Mouse (Mus musculus) heart, embryonic 11.5 days (tissue): ENCODE measurements around the gene Eif4b. TPM values are rescaled to one million over a fixed set of nuclear protein-coding genes. Genes with fewer than 3 reads are reported as not detected.

ENCODE experiments used
- ATAC-seq: fragments of 200-750 bp; cut with Nextera tagmentation; replicated peaks from 2 replicates; pipeline ENCODE4 v1.8.0; 2017; ENCODE audit warnings: moderate library complexity; ENCODE audit not compliant: insufficient number of reproducible peaks, low FRiP score, low TSS enrichment
- H3K27ac ChIP-seq: fragments of 300-500 bp; sonication (generic); 2 replicates; pipeline ENCODE4 v1.5.1; 2014; ENCODE audit warnings: mild to moderate bottlenecking, low read depth, low read length
- H3K27me3 ChIP-seq: fragments of 300-500 bp; sonication (generic); 2 replicates; pipeline ENCODE4 v1.6.1; 2014; ENCODE audit warnings: mild to moderate bottlenecking, low read length, mixed read lengths; ENCODE audit not compliant: control insufficient read depth, insufficient read depth
- H3K36me3 ChIP-seq: fragments of 300-500 bp; sonication (generic); 2 replicates; pipeline ENCODE4 v1.6.1; 2014; ENCODE audit warnings: mild to moderate bottlenecking, low read length, moderate library complexity, mixed read lengths; ENCODE audit not compliant: control insufficient read depth, insufficient read depth
- H3K4me1 ChIP-seq: fragments of 300-500 bp; sonication (generic); 2 replicates; pipeline ENCODE4 v1.6.1; 2014; ENCODE audit warnings: low read length; ENCODE audit not compliant: control insufficient read depth, insufficient read depth
- H3K4me2 ChIP-seq: fragments of 300-500 bp; sonication (generic); 2 replicates; pipeline ENCODE4 v1.6.1; 2014; ENCODE audit warnings: mild to moderate bottlenecking, moderate library complexity
- H3K4me3 ChIP-seq: fragments of 300-500 bp; sonication (generic); 2 replicates; pipeline ENCODE4 v1.5.1; 2014; ENCODE audit warnings: low read depth, low read length
- H3K9ac ChIP-seq: fragments of 300-500 bp; sonication (generic); 2 replicates; pipeline ENCODE4 v1.6.1; 2014; ENCODE audit warnings: mild to moderate bottlenecking, low read depth, low read length, moderate library complexity
- H3K9me3 ChIP-seq: fragments of 300-500 bp; sonication (generic); replicated peaks from 2 replicates; pipeline ENCODE4 v1.6.1; 2016; ENCODE audit warnings: low read length; ENCODE audit not compliant: control insufficient read depth
- WGBS: fragments of 180-500 bp; shearing (Covaris S2); extraction: QIAGEN DNeasy Blood & Tissue Kit; methylation state at CpG from one replicate; pipeline ENCODE4 v1.1.7; 2014; ENCODE audit not compliant: insufficient replicate concordance; 5-methylcytosine and 5-hydroxymethylcytosine counted together
- polyA plus RNA-seq: library from polyadenylated mRNA; unstranded; fragments of >200 nt; fragmentation: Nextera tagmentation; extraction: Ambion mirVana; gene quantifications from 2 replicates; pipeline ENCODE4 v1.2.1, GENCODE M21; 2014

The Eif4b gene
- polyA plus RNA-seq, 1 experiment from 2014 or later: 71.6 TPM

DNA sequence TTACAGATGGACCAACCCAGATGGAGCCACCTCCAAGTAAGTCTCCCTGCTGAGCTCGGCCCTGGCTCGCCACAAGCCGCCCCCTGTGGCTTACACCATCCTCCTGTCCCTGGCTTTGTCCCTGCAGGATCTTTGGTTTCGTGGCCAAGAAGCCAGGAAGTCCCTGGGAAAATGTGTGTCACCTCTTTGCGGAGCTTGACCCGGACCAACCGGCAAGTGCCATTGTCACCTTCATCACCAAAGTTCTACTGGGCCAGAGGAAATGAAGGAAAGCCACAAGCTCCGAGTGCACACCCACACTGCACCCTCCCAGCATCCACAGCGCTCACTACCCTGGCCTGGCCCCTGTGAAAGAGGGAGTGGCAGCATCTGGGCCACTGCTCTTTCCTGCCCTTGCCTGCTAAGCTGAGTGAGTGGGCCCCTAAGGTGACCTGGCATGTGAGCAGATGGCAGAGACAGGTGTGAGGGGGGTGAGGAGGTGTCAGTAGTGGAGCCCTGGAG, 42.2 kb downstream of the Eif4b start:
- 70% methylated on average over 9 of the region's 9 CpGs for WGBS
- H3K4me1 ChIP-seq: no peaks in the 10 kb centered on the region; the same call in 1 of the 2 replicates
- no peaks in the 10 kb centered on the region for H3K9me3 ChIP-seq
- H3K27ac ChIP-seq: no peak overlapping the region
- H3K9ac ChIP-seq: no peak overlapping the region
- ATAC-seq: no peak
- H3K4me3 ChIP-seq: no peak overlapping the region
- H3K4me2 ChIP-seq: no peak overlapping the region
- no peaks in the 10 kb centered on the region for H3K27me3 ChIP-seq
- H3K36me3 ChIP-seq: peaks cover 29% of the 10 kb centered on the region

GRCm38 (mm10) chr15:102116753-102117415, 43.3 kb downstream of the Eif4b start:
- Histone ChIP-seq H3K4me1 (no peaks in the 10 kb centered on the region; the same call in 1 of the 2 replicates), H3K9me3 (no peaks in the 10 kb centered on the region), H3K36me3 (peaks cover 26% of the 10 kb centered on the region), H3K4me2 (no peak overlapping the region), H3K27ac (no peak overlapping the region), H3K27me3 (no peaks in the 10 kb centered on the region), H3K4me3 (no peak overlapping the region), H3K9ac (no peak overlapping the region)
- WGBS: 78% methylated on average over 11 of the region's 11 CpGs
- ATAC-seq: no peak

DNA sequence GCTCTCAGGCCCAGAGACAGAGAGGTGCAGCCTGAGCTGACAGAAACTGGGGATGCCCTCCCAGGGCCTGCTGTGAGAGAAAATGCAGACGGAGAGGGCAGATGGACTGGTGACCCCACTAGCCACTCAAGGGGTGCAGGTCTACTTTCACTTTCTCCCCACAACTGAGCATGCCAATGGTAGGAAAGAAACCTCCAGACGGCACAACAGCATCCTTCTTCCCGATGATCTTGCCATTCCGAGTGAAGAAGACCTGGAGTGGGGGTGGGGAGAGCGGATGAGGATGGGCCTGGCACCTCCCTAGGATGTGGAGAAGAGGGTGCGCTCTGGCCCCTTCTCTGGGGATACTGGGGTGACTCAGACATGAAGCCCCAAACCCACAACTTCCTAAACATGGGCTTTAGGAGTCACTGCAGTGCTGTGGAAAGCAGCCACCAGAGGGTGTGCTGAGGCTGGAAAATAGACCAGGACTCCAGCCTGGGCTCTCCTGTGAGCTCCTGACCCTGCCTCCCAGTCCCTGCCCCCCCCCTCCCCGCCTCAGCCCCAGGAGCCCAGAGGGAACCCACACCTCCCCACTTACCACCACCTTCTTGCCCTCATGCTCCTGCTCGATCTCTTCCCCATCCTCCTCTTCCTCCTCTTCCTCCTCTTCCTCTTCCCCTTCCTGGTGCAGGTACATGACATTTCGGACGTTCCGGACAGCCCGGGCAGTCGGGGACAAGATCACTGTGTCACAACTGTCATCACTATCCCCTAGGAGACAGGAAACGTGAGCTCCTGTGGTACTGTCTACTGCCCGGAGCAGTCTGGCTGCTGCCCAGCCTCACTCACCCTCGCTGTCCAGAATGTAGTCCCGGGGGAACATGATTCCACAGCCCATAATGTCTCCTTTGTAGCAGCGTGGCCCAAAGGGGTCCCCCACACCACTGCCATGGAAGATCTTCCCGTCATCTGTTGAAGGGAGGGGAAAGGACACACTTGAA, 44.2 kb downstream of the Eif4b start:
- Histone ChIP-seq H3K4me3 (no peak overlapping the region), H3K4me2 (no peak overlapping the region), H3K9me3 (no peaks in the 10 kb centered on the region), H3K27me3 (no peaks in the 10 kb centered on the region), H3K9ac (no peak overlapping the region), H3K4me1 (no peaks in the 10 kb centered on the region; the same call in 1 of the 2 replicates), H3K36me3 (peaks cover 21% of the 10 kb centered on the region), H3K27ac (no peak overlapping the region)
- WGBS: 67% methylated on average over 19 of the region's 19 CpGs
- ATAC-seq: no peak

GRCm38 (mm10) chr15:102118591-102118990, 45.0 kb downstream of the Eif4b start:
- 82% methylated on average over 4 of the region's 4 CpGs for WGBS
- ATAC-seq: no peak
- peaks cover 14% of the 10 kb centered on the region for H3K36me3 ChIP-seq
- no peak overlapping the region for H3K9ac ChIP-seq
- no peak overlapping the region for H3K27ac ChIP-seq
- no peaks in the 10 kb centered on the region for H3K9me3 ChIP-seq
- H3K4me2 ChIP-seq: no peak overlapping the region
- no peaks in the 10 kb centered on the region; the same call in 1 of the 2 replicates for H3K4me1 ChIP-seq
- no peak overlapping the region for H3K4me3 ChIP-seq
- no peaks in the 10 kb centered on the region for H3K27me3 ChIP-seq

DNA sequence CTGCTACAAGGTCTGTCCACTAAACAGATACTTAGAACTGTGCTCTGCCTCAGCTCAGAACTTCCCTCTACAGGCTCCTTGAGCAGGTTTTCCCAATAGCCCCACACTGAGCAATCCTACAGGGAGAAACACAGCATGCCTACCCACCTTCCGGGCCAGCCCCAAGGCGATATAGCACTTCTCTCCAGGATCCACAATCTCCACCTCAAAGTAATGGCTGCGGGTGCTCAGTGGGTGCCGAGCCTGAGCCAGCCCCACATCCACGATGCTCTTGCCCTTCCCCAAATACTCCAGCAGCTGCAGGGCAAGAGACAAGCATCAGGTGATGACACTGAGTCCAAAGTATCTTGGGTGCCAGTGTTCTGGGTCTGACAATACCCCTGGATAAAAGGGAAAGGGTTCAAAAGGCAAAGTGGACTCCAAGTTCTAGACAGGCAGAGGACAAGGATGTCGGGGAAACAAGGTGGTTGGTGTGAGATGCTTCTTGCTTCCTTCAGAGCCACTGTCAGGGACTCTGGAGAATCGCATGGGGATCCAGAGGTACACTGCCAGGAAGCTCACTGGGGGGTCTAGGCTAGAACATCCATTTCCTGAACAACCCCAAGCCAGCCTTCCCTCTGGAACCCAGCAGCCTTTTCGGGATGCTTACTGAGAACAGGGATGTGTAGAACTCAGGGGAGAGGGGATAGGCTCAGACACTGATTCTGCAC, 45.7 kb downstream of the Eif4b start:
- no peak overlapping the region for H3K4me2 ChIP-seq
- 72% methylated on average over 8 of the region's 8 CpGs for WGBS
- no peaks in the 10 kb centered on the region for H3K27me3 ChIP-seq
- no peak overlapping the region for H3K9ac ChIP-seq
- peaks cover 13% of the 10 kb centered on the region for H3K36me3 ChIP-seq
- H3K9me3 ChIP-seq: no peaks in the 10 kb centered on the region
- ATAC-seq: no peak
- no peak overlapping the region for H3K4me3 ChIP-seq
- H3K4me1 ChIP-seq: no peaks in the 10 kb centered on the region; the same call in 1 of the 2 replicates
- H3K27ac ChIP-seq: no peak overlapping the region

DNA sequence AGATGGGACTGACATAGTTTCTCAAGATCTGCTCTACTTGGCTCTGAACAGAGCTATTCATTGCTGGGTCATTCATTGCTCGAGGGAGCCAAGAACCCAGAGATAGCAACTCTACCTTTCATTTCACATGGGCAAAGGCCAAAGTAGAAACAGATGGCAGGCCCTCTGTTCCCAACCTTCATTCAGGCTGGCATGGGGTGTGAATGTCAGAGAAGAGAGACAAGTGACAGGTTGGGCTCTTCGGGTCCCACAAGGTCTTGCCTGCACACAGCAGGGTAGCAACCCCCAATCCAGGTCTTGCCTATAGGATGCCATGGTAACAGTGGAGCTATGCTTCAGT, 46.2 kb downstream of the Eif4b start:
- WGBS: 79% methylated on average over 2 of the region's 2 CpGs
- Histone ChIP-seq H3K4me3 (no peak overlapping the region), H3K9ac (no peak overlapping the region), H3K9me3 (no peaks in the 10 kb centered on the region), H3K36me3 (peaks cover 13% of the 10 kb centered on the region), H3K4me1 (no peaks in the 10 kb centered on the region; the same call in 1 of the 2 replicates), H3K4me2 (no peak overlapping the region), H3K27me3 (no peaks in the 10 kb centered on the region), H3K27ac (no peak overlapping the region)
- no peak for ATAC-seq

DNA sequence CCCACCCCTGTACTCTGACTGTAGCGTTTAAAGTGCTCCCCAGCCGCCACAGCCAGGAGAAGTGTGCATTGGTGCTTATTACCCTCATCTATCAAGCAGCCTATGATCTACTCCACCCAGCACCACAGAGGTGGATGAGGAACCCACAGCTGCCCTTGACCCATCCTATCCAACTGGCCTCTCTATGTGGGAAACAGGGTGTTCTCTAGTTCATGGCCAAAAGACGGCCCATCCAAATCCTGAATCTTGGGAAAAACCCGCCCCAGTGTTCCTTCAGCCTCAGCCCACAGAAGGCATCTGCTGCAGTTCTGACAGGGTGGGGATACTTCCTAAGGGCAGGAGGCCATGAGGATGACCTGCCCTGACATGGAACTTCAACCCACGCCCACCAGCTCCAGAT, 47.0 kb downstream of the Eif4b start:
- H3K4me3 ChIP-seq: no peak overlapping the region
- 74% methylated on average over 5 of the region's 5 CpGs for WGBS
- H3K9me3 ChIP-seq: no peaks in the 10 kb centered on the region
- peaks cover 13% of the 10 kb centered on the region for H3K36me3 ChIP-seq
- no peaks in the 10 kb centered on the region; the same call in 1 of the 2 replicates for H3K4me1 ChIP-seq
- H3K27ac ChIP-seq: no peak overlapping the region
- H3K27me3 ChIP-seq: no peaks in the 10 kb centered on the region
- no peak overlapping the region for H3K9ac ChIP-seq
- no peak for ATAC-seq
- H3K4me2 ChIP-seq: no peak overlapping the region

GRCm38 (mm10) chr15:102126303-102126702, 52.7 kb downstream of the Eif4b start:
- H3K9ac ChIP-seq: no peak overlapping the region; the same call in 1 of the 2 replicates
- WGBS: 66% methylated on average over 2 of the region's 2 CpGs
- H3K27me3 ChIP-seq: no peaks in the 10 kb centered on the region
- H3K4me2 ChIP-seq: no peak overlapping the region
- no peaks in the 10 kb centered on the region for H3K9me3 ChIP-seq
- H3K27ac ChIP-seq: peak overlapping the region; percentile 18
- peaks cover 10% of the 10 kb centered on the region for H3K4me1 ChIP-seq
- H3K36me3 ChIP-seq: peaks cover 17% of the 10 kb centered on the region
- H3K4me3 ChIP-seq: no peak overlapping the region
- peak; percentile 46; the same call in 1 of the 2 replicates for ATAC-seq
